Mouse (Mus musculus): ENCODE measurements around the gene Paqr5. TPM values are rescaled to one million over a fixed set of nuclear protein-coding genes. Genes with fewer than 3 reads are reported as not detected.
A peak's percentile ranks its signal among the peaks of the same experiment; 100 is the strongest.

Paqr5 gene
- polyA plus RNA-seq, 1 experiment from 2014 or later, result 2.0 TPM

DNA sequence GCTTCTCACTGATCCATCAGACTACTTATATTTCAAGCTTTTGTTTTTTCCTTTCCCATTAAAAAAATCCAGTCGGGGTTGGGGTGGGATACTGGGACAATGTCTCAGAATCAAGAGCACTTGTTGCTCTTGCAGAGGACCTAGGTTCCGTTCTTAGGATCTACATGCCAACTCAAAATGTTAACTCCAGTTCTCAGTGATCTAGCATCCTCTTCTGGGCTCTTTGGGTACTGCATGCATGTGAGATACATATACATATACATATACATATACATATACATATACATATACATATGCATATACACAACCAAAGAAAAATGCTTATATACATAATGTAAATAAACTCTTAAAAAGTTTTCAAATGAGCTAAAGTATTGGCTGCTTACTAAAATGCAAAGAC is 46.7 kb downstream of the Paqr5 start:
- ATAC-seq (ENCODE audit: insufficient number of reproducible peaks, insufficient read depth, low FRiP score, low TSS enrichment, low read depth), result no peak
- Histone ChIP-seq H3K36me3 (no peaks in the 10 kb centered on the region), H3K9me3 (peaks cover 4% of the 10 kb centered on the region; the same call in 1 of the 2 replicates), H3K27ac (no peak overlapping the region), H3K4me2 (no peak overlapping the region), H3K4me3 (replicated peaks) (no peak overlapping the region), H3K27me3 (no peaks in the 10 kb centered on the region; the same call in 1 of the 2 replicates), H3K4me1 (replicated peaks) (peaks cover 9% of the 10 kb centered on the region), H3K9ac (replicated peaks) (no peak overlapping the region)
- WGBS, result 85% methylated on average over 2 of the region's 2 CpGs

DNA sequence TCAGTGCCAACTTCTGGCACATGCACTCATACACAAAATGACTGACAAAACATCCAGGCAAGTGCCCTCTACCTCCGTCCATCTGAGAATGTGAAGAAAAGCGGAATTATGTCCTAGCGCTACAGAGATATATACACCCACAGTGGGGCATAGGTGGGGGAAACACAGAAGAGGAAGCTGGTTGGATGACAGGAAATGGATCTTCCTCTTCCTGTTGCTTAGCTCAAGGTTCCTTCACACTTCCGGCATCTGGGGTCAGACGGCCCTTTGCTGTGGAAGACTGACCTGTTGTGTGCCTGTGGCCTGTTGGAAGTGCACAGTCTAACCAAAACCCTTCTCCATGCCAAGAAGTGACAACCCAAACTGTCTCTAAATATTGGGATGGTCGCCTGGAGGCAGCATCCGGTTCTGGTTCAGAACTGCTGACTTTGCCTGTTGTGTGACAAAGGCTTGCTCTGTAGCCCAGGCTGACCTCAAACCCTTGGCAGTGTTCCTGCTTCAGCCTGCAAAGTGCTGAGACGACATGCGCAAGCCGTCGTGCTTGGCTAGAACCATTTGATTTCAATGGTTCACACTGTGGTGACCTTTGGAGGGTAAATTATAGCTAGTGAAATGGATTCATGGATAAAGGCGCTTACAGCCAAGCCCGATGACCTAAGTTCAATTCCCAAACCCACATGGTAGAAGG is 49.3 kb downstream of the Paqr5 start:
- peaks cover 4% of the 10 kb centered on the region; the same call in 1 of the 2 replicates for H3K9me3 ChIP-seq
- no peak overlapping the region for H3K4me3 ChIP-seq (replicated peaks)
- no peaks in the 10 kb centered on the region; the same call in 1 of the 2 replicates for H3K27me3 ChIP-seq
- ATAC-seq (ENCODE audit: insufficient number of reproducible peaks, insufficient read depth, low FRiP score, low TSS enrichment, low read depth), result no peak
- H3K4me2 ChIP-seq, result no peak overlapping the region
- 90% methylated on average over 13 of the region's 13 CpGs for WGBS
- H3K4me1 ChIP-seq (replicated peaks), result peaks cover 9% of the 10 kb centered on the region
- no peaks in the 10 kb centered on the region for H3K36me3 ChIP-seq
- H3K9ac ChIP-seq (replicated peaks), result no peak overlapping the region
- H3K27ac ChIP-seq, result no peak overlapping the region

DNA sequence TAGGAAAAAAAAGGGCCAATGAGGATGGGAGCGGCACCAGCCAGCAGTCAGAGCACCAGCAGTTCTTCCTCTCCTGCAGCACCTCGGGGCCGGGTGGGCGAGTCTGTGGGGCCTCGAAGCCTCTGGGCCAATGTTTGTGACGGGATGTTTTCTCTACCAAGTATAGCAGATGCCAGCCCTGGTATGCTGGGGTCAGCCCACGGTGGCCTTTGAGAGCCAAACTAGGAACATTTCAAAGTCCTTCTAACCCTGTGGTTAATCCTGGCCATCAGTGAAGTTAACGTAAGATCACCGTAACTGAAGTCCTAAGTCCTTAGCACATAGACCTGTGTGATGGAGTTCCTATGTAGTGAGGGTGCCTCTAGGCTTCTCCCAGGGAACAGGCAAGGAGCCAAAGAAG is 54.6 kb downstream of the Paqr5 start:
- ATAC-seq (ENCODE audit: insufficient number of reproducible peaks, insufficient read depth, low FRiP score, low TSS enrichment, low read depth), result no peak
- Histone ChIP-seq H3K4me3 (replicated peaks) (no peak overlapping the region), H3K4me2 (no peak overlapping the region), H3K9me3 (no peaks in the 10 kb centered on the region), H3K27me3 (no peaks in the 10 kb centered on the region; the same call in 1 of the 2 replicates), H3K4me1 (replicated peaks) (0 out of 2 replicates have a peak, but pooled peaks cover 3% of the 10 kb centered on the region), H3K27ac (no peak overlapping the region), H3K36me3 (no peaks in the 10 kb centered on the region), H3K9ac (replicated peaks) (no peak overlapping the region)
- whole genome bisulfite sequencing, result 53% methylated on average over 7 of the region's 9 CpGs

DNA sequence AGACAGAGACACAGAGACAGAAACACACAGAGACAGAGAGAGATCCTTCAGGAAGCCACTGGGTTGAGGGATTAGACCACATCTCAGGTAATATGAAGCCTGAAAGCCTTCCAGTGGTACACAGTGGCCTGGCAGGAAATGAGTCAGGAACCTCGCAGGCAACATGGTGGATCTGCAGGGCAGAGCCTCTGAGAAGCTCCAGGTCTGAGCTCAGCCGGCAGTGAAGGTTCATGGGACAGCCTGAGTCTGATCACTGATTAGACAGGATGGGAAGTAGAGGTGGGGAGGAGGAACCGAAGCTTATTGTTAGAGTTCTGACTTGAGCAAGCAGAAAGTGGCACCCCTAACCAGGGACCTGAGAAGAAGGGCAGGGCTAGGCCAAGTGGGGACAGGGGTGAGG is 55.6 kb downstream of the Paqr5 start:
- H3K9ac ChIP-seq (replicated peaks), result no peak overlapping the region
- no peaks in the 10 kb centered on the region; the same call in 1 of the 2 replicates for H3K27me3 ChIP-seq
- H3K4me1 ChIP-seq (replicated peaks), result peaks cover 4% of the 10 kb centered on the region; the same call in 1 of the 2 replicates
- H3K36me3 ChIP-seq, result no peaks in the 10 kb centered on the region
- no peak overlapping the region for H3K27ac ChIP-seq
- 65% methylated on average over 3 of the region's 3 CpGs for WGBS
- H3K4me2 ChIP-seq, result no peak overlapping the region
- no peaks in the 10 kb centered on the region for H3K9me3 ChIP-seq
- no peak overlapping the region for H3K4me3 ChIP-seq (replicated peaks)
- ATAC-seq (ENCODE audit: insufficient number of reproducible peaks, insufficient read depth, low FRiP score, low TSS enrichment, low read depth), result no peak

DNA sequence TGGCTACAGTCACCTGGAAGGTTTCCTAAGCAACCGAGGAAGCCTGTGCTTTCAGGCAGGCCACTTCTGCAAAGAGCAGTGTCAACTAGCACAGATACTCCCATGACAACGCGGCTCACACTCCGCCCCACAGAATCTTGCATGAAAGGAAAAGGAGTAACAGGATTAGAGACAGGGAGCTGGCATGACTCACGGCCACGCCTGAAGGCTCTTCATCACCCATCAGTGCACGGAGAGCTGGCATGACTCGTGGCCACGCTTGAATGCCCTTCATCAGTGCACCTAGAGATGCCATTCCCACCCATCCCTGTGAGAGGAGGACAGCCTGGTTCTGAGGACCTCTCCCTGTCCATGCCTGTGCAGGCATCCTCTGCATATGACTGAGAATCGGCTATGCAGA is 59.3 kb downstream of the Paqr5 start:
- no peak overlapping the region for H3K4me3 ChIP-seq (replicated peaks)
- H3K4me2 ChIP-seq, result no peak overlapping the region
- H3K27ac ChIP-seq, result no peak overlapping the region
- WGBS, result 87% methylated on average over 10 of the region's 10 CpGs
- ATAC-seq (ENCODE audit: insufficient number of reproducible peaks, insufficient read depth, low FRiP score, low TSS enrichment, low read depth), result no peak
- H3K9me3 ChIP-seq, result no peaks in the 10 kb centered on the region
- H3K9ac ChIP-seq (replicated peaks), result no peak overlapping the region
- peaks cover 15% of the 10 kb centered on the region for H3K4me1 ChIP-seq (replicated peaks)
- no peaks in the 10 kb centered on the region; the same call in 1 of the 2 replicates for H3K27me3 ChIP-seq
- no peaks in the 10 kb centered on the region for H3K36me3 ChIP-seq

DNA sequence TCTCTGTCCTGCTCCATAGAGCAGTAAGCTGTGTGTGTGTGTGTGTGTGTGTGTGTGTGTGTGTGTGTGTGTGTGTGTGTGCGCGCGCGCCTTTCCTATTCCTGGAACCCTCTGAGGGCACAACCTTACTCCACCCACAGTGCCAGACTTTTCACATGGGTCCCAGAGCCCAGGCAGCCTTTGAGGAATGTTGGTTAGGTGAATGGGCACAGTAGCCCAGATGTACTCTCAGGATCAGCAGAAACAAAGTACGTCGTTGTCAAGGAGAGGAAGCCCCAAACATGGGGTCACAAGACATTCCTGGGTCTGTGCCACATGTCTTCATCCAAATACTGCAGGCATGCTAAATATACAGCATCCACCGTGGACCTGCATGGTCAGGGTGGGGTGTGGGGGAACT is 60.7 kb downstream of the Paqr5 start:
- H3K27me3 ChIP-seq, result no peaks in the 10 kb centered on the region
- H3K4me2 ChIP-seq, result no peak overlapping the region
- H3K4me1 ChIP-seq (replicated peaks), result peaks cover 16% of the 10 kb centered on the region
- WGBS, result 93% methylated on average over 7 of the region's 7 CpGs
- no peak overlapping the region for H3K4me3 ChIP-seq (replicated peaks)
- H3K9me3 ChIP-seq, result no peaks in the 10 kb centered on the region
- no peak overlapping the region for H3K9ac ChIP-seq (replicated peaks)
- no peak for ATAC-seq (ENCODE audit: insufficient number of reproducible peaks, insufficient read depth, low FRiP score, low TSS enrichment, low read depth)
- H3K27ac ChIP-seq, result no peak overlapping the region
- no peaks in the 10 kb centered on the region for H3K36me3 ChIP-seq

DNA sequence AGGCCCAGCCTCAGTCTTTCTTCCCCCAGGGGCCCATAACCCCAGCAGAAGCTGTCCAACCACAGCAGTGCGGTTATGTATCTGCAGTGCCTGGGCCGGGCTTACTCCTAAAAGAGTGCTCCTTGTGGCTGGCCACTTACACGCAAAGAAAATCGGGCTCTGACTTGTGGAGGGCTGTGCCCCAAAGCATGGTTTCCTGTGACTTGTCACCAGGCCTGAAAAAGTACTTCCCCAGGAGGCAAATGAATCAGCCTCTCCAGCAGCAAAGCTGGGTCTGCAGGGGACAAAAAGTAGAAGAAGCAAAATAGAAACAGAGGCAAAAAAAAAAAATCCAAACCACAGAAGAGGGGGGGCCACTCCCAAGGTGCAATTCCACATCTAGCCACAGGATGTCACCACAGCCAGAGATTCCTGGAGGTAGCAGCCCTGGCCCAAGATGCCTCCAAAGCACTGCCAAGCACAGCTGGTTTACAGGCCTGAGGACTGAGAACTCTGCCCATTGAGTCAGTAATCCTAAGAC is 61.2 kb downstream of the Paqr5 start:
- 41% methylated on average over 4 of the region's 4 CpGs for WGBS
- H3K4me2 ChIP-seq, result peak overlapping the region; percentile 15; the same call in 1 of the 2 replicates
- no peak overlapping the region for H3K4me3 ChIP-seq (replicated peaks)
- no peak for ATAC-seq (ENCODE audit: insufficient number of reproducible peaks, insufficient read depth, low FRiP score, low TSS enrichment, low read depth)
- peaks cover 16% of the 10 kb centered on the region for H3K4me1 ChIP-seq (replicated peaks)
- H3K27me3 ChIP-seq, result no peaks in the 10 kb centered on the region
- H3K36me3 ChIP-seq, result no peaks in the 10 kb centered on the region
- H3K9me3 ChIP-seq, result no peaks in the 10 kb centered on the region
- no peak overlapping the region; the same call in 1 of the 2 replicates for H3K9ac ChIP-seq (replicated peaks)
- peak overlapping the region; percentile 56; the same call in 1 of the 2 replicates for H3K27ac ChIP-seq

DNA sequence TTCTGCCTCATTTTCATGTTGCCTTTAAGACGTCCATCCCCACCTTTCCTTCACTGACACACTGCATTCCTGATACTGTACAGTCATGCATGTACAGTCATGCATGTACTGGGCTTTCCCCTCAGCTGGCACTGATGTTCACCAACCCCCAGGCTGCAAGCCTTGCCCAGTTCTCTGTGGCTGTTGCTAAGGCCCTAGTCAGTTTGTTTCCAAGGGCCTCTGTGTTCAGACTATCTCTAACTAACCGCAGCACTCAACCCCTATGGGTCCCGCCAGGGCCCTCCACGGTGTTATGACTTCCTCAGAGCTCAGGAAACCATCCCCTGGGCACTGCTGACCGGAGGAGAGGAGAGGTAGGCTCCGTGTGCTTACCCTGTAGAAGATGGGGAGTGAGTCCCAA is 63.3 kb downstream of the Paqr5 start:
- no peak overlapping the region for H3K4me3 ChIP-seq (replicated peaks)
- H3K27me3 ChIP-seq, result no peaks in the 10 kb centered on the region
- peaks cover 16% of the 10 kb centered on the region for H3K4me1 ChIP-seq (replicated peaks)
- WGBS, result 71% methylated on average over 6 of the region's 6 CpGs
- no peaks in the 10 kb centered on the region for H3K9me3 ChIP-seq
- H3K9ac ChIP-seq (replicated peaks), result no peak overlapping the region
- ATAC-seq (ENCODE audit: insufficient number of reproducible peaks, insufficient read depth, low FRiP score, low TSS enrichment, low read depth), result no peak
- H3K36me3 ChIP-seq, result no peaks in the 10 kb centered on the region
- H3K4me2 ChIP-seq, result no peak overlapping the region
- H3K27ac ChIP-seq, result no peak overlapping the region

DNA sequence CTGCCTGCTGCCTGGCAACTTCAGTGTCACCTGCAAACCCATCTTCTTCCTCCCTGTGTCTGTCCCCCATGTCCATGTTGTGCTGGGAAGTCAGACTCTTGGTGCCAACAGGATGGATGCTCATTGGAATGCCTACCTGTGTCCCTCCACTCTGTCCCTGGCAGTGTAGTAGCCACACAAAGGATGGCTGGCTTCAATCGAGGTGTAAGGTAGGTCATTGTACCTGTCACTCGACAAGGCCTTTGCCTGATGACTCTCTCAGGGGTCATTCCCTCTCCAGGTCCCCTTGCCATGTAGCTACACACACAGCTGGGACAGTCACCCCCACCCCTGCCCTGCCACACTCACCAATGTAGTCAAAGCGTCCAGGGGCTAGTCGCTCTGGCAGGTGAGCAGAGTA is 65.5 kb downstream of the Paqr5 start:
- no peak for ATAC-seq (ENCODE audit: insufficient number of reproducible peaks, insufficient read depth, low FRiP score, low TSS enrichment, low read depth)
- 78% methylated on average over 4 of the region's 4 CpGs for WGBS

DNA sequence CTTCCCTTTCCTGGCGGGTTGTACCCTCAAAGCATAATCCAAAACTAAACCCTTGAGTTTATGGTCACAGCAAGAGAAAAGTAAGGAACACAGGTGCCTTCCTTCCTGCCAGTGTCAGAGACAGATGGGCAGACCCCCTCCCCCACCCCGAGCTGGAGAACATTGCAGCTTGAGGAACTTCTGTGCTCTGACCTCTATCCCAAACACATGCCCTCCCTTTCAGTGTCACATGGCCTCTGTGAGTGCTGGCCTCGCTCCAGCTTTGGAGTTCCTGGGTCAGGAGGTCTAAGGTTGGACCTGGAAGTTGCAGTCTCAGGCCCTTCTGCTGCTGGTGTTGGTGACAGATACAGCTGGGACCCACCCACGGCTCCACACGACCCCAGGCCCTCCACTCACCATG is 65.9 kb downstream of the Paqr5 start:
- Histone ChIP-seq H3K4me3 (replicated peaks) (no peak overlapping the region), H3K4me1 (replicated peaks) (peaks cover 12% of the 10 kb centered on the region), H3K27ac (no peak overlapping the region), H3K9me3 (no peaks in the 10 kb centered on the region), H3K27me3 (no peaks in the 10 kb centered on the region), H3K9ac (replicated peaks) (no peak overlapping the region), H3K4me2 (no peak overlapping the region), H3K36me3 (no peaks in the 10 kb centered on the region)
- 55% methylated on average over 5 of the region's 5 CpGs for WGBS
- no peak for ATAC-seq (ENCODE audit: insufficient number of reproducible peaks, insufficient read depth, low FRiP score, low TSS enrichment, low read depth)

More for the DNA sequence above, 65.5 kb downstream of the Paqr5 start:
- Histone ChIP-seq H3K27me3 (no peaks in the 10 kb centered on the region), H3K9me3 (no peaks in the 10 kb centered on the region), H3K4me2 (no peak overlapping the region), H3K4me3 (replicated peaks) (no peak overlapping the region), H3K4me1 (replicated peaks) (peaks cover 16% of the 10 kb centered on the region), H3K36me3 (no peaks in the 10 kb centered on the region), H3K27ac (no peak overlapping the region), H3K9ac (replicated peaks) (no peak overlapping the region)

DNA sequence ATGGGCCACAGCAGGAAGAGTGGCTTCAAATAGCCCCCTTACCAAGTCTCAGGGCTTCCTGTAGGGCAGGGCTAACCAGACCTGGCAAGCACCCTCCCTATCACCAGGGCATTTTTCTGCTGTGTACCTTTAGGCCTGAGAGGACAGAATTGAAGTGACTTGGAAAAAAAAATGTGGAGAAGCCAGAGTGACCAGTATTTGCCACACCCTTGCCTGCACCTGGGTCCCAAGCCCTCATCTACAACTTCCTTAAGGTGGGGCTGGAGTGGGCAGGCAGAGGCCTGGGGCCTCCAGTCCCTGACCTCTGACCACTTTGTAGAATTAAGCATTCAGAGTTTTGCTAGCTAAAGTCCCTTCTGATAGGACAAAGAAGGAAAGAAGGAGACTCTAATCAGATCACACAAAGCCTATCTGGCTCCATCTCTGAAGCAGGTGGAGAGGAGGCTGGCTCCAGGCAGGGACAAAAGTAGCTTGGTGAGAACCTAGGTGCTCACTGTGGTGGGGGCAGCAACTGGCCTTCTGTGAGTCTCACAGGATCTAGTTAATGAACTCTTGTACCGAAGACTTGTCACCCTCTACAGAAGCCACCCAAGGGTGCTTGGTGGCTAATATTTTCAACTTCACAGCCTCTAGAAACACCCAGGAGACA is 66.6 kb downstream of the Paqr5 start:
- 88% methylated on average over 1 of the region's 1 CpGs for WGBS
- H3K9me3 ChIP-seq, result no peaks in the 10 kb centered on the region
- ATAC-seq (ENCODE audit: insufficient number of reproducible peaks, insufficient read depth, low FRiP score, low TSS enrichment, low read depth), result no peak
- H3K27me3 ChIP-seq, result no peaks in the 10 kb centered on the region
- H3K4me2 ChIP-seq, result no peak overlapping the region
- H3K4me1 ChIP-seq (replicated peaks), result peaks cover 5% of the 10 kb centered on the region; the same call in 1 of the 2 replicates
- H3K36me3 ChIP-seq, result no peaks in the 10 kb centered on the region
- H3K9ac ChIP-seq (replicated peaks), result no peak overlapping the region
- H3K4me3 ChIP-seq (replicated peaks), result no peak overlapping the region
- H3K27ac ChIP-seq, result no peak overlapping the region

Measured in limb, embryonic 12.5 days (tissue).